Mouse (Mus musculus) heart, adult 2 months (tissue): ENCODE results near the gene Mroh2b. TPM values are rescaled to one million over a fixed set of nuclear protein-coding genes. Genes with fewer than 3 reads are reported as not detected.

Source experiments
- DNase-seq, 2 experiments: peaks; one replicate each; pipeline ENCODE4 v3.0.0; 2021
- H3K27ac ChIP-seq: fragments of 200-600 bp; 2 replicates; pipeline ENCODE4 v1.8.1; 2022
- H3K27me3 ChIP-seq: fragments of 200-500 bp; 2 replicates; pipeline ENCODE4 v1.6.1; 2012; ENCODE audit warnings: mild to moderate bottlenecking, low read length, inconsistent platforms, mixed read lengths; ENCODE audit not compliant: control insufficient read depth, insufficient read depth
- H3K36me3 ChIP-seq: fragments of 200-500 bp; 2 replicates; pipeline ENCODE4 v1.6.1; 2012; ENCODE audit warnings: low read length, inconsistent platforms; ENCODE audit not compliant: control insufficient read depth, insufficient read depth
- H3K4me1 ChIP-seq: fragments of 200-500 bp; 2 replicates; pipeline ENCODE4 v1.6.1; 2011; ENCODE audit warnings: low read length; ENCODE audit not compliant: control insufficient read depth, insufficient read depth
- H3K4me3 ChIP-seq: fragments of 200-600 bp; 2 replicates; pipeline ENCODE4 v1.8.1; 2022
- H3K79me2 ChIP-seq: fragments of 200-500 bp; replicated peaks from 2 replicates; pipeline ENCODE4 v1.6.1; 2012; ENCODE audit warnings: mild to moderate bottlenecking, inconsistent platforms, low read length, moderate library complexity, mixed read lengths; ENCODE audit not compliant: control insufficient read depth, insufficient read depth
- H3K9ac ChIP-seq: fragments of 200-500 bp; 2 replicates; pipeline ENCODE4 v1.6.1; 2012; ENCODE audit warnings: low read depth, mild to moderate bottlenecking, control low read depth, inconsistent platforms, low read length, mixed read lengths
- CTCF ChIP-seq: fragments of 200-600 bp; IDR thresholded peaks from 2 replicates; pipeline ENCODE4 v1.8.1; 2022; ENCODE audit warnings: antibody characterized with exemption, mild to moderate bottlenecking, moderate library complexity
- EP300 ChIP-seq: fragments of 200-500 bp; IDR thresholded peaks from 2 replicates; pipeline ENCODE4 v1.6.1; 2011; ENCODE audit warnings: low read depth, low read length, control low read depth; ENCODE audit not compliant: insufficient read depth
- POLR2A ChIP-seq: fragments of 200-500 bp; IDR thresholded peaks from 2 replicates; pipeline ENCODE4 v1.6.1; 2011; ENCODE audit warnings: mild to moderate bottlenecking, low read depth, low read length, control low read depth; ENCODE audit not compliant: insufficient read depth
- WGBS: fragments of 180-500 bp; shearing (Covaris S2); methylation state at CpG from one replicate; pipeline ENCODE4 v1.1.7; 2018; 5-methylcytosine and 5-hydroxymethylcytosine counted together
- intact Hi-C: fragments of 180-260 bp; cut with DNase I; formaldehyde crosslinking; loops from one replicate; pipeline ENCODE4 v1.15.1; 2025
- polyA plus RNA-seq: library from polyadenylated mRNA; depleted of rRNA; stranded (reverse); fragments of >200 nt; gene quantifications from 2 replicates; pipeline ENCODE4 v1.2.3, GENCODE M21; 2012; rRNA removed
- total RNA-seq, 2 experiments: library from RNA; stranded (reverse); gene quantifications; 2 replicates each; pipeline ENCODE4 v1.2.3; 2021

Mroh2b gene
- total and polyA plus RNA-seq, 3 experiments, result 0.14 TPM; not detected in 2

- 59% methylated on average over 6 of the region's 6 CpGs for WGBS
- no peak overlapping the region for H3K4me3 ChIP-seq
- H3K27ac ChIP-seq, result no peak overlapping the region
- H3K9ac ChIP-seq, result no peak overlapping the region
- TF ChIP-seq EP300, result no peak
- no peak for TF ChIP-seq CTCF
- no peak for TF ChIP-seq POLR2A
- intact Hi-C loops, result no loop called here
- H3K4me1 ChIP-seq, result no peaks in the 10 kb centered on the region; the same call in 1 of the 2 replicates
- H3K36me3 ChIP-seq, result no peaks in the 10 kb centered on the region
- DNase-seq, result no peak
- no peaks in the 10 kb centered on the region for H3K27me3 ChIP-seq
- no peaks in the 10 kb centered on the region for H3K79me2 ChIP-seq
Observed at GRCm38 (mm10) chr15:5003503-5004196, 105.1 kb downstream of the Mroh2b start.

- WGBS, result 42% methylated on average over 11 of the region's 11 CpGs
- H3K27me3 ChIP-seq, result no peaks in the 10 kb centered on the region
- H3K36me3 ChIP-seq, result no peaks in the 10 kb centered on the region
- intact Hi-C loops, result no loop called here
- no peak overlapping the region for H3K27ac ChIP-seq
- H3K4me1 ChIP-seq, result no peaks in the 10 kb centered on the region
- H3K9ac ChIP-seq, result no peak overlapping the region
- no peak overlapping the region for H3K4me3 ChIP-seq
- no peaks in the 10 kb centered on the region for H3K79me2 ChIP-seq
- DNase-seq, result no peak
- TF ChIP-seq POLR2A (no peak), EP300 (no peak), CTCF (no peak)
Observed at GRCm38 (mm10) chr15:5009644-5010107, 111.1 kb downstream of the Mroh2b start.

Other genes with a start within 250 kb of the Mroh2b start
- under 1 TPM; 0.08 to 0.27 TPM for gene C6, start 171.6 kb upstream of the Mroh2b start, total RNA-seq
- 0.06 TPM in 1 of 2 replicates, not detected in the other for gene C6, start 171.6 kb upstream of the Mroh2b start, polyA plus RNA-seq
- 1 to 10 TPM; 1.8 to 5.7 TPM for gene C7, start 165.0 kb downstream of the Mroh2b start, total RNA-seq
- 1.6 and 4.1 TPM in 2 replicates for gene C7, start 165.0 kb downstream of the Mroh2b start, polyA plus RNA-seq
- gene Card6, start 209.8 kb downstream of the Mroh2b start, total RNA-seq, result 1 to 10 TPM; 6.5 to 8.3 TPM
- gene Card6, start 209.8 kb downstream of the Mroh2b start, polyA plus RNA-seq, result 2.4 and 2.9 TPM in 2 replicates
- gene Rpl37, start 217.9 kb downstream of the Mroh2b start, total RNA-seq, result 100 to 1,000 TPM; 186 to 228 TPM
- 382 and 405 TPM in 2 replicates for gene Rpl37, start 217.9 kb downstream of the Mroh2b start, polyA plus RNA-seq
- 10 to 100 TPM; 12.6 to 13.9 TPM for gene Prkaa1, start 245.1 kb downstream of the Mroh2b start, total RNA-seq
- gene Prkaa1, start 245.1 kb downstream of the Mroh2b start, polyA plus RNA-seq, result 4.6 and 8.9 TPM in 2 replicates